Mouse (Mus musculus): ENCODE measurements around the gene Grap.

Gene Grap

GRCm38 (mm10) chr11:61722077-61722476, 69.0 kb downstream of the Grap start:
- TF ChIP-seq CTCF (conservative IDR thresholded peaks at IDR 0.05; ENCODE audit: low read length) (no peak), NANOG (IDR thresholded peaks at IDR 0.05; ENCODE audit: borderline replicate concordance, low read length) (no peak), POU5F1 (IDR thresholded peaks at IDR 0.05; ENCODE audit: borderline replicate concordance, low read length) (no peak)

More at GRCm38 (mm10) chr11:61722077-61722476, 69.0 kb downstream of the Grap start:
- peaks cover 10% of the 10 kb centered on the region for H3K36me3 ChIP-seq (ENCODE audit: insufficient read depth, low read length)
- no peaks in the 10 kb centered on the region for H3K27me3 ChIP-seq (ENCODE audit: insufficient read depth, low read length)
- H3K4me1 ChIP-seq (replicated peaks; ENCODE audit: low read depth, low read length): no peaks in the 10 kb centered on the region
- no peak overlapping the region for H3K4me3 ChIP-seq (replicated peaks; ENCODE audit: low read length)
- no peaks in the 10 kb centered on the region for H3K9me3 ChIP-seq (ENCODE audit: low read length)
